Mouse (Mus musculus): ENCODE measurements around the gene Cd247.
A peak's percentile ranks its signal among the peaks of the same experiment; 100 is the strongest.

Cd247 gene

GRCm38 (mm10) chr1:165852131-165852530 lies 63.6 kb downstream of the Cd247 start:
- DNase-seq (ENCODE audit: low spot score in 2 of 2) = no peak

- DNase-seq (ENCODE audit: low spot score in 2 of 2) = no peak
Observed at GRCm38 (mm10) chr1:165853131-165853721, 64.7 kb downstream of the Cd247 start.

- DNase-seq (ENCODE audit: low spot score in 2 of 2) = peak in 1 of 2 experiments; percentile 72
Observed at GRCm38 (mm10) chr1:165853729-165854420, 65.4 kb downstream of the Cd247 start.

GRCm38 (mm10) chr1:165855759-165856545 lies 67.5 kb downstream of the Cd247 start:
- DNase-seq (ENCODE audit: low spot score in 2 of 2) = no peak

GRCm38 (mm10) chr1:165857279-165857678 lies 68.8 kb downstream of the Cd247 start:
- no peak for DNase-seq (ENCODE audit: low spot score in 2 of 2)

- DNase-seq (ENCODE audit: low spot score in 2 of 2) = no peak
Observed at GRCm38 (mm10) chr1:165858356-165858755, 69.9 kb downstream of the Cd247 start.

GRCm38 (mm10) chr1:165860373-165861234 lies 72.1 kb downstream of the Cd247 start:
- DNase-seq (ENCODE audit: low spot score in 2 of 2) = no peak

GRCm38 (mm10) chr1:165861235-165861609 lies 72.7 kb downstream of the Cd247 start:
- DNase-seq (ENCODE audit: low spot score in 2 of 2) = no peak

- DNase-seq (ENCODE audit: low spot score in 2 of 2) = no peak
Observed at GRCm38 (mm10) chr1:165862059-165862458, 73.6 kb downstream of the Cd247 start.

GRCm38 (mm10) chr1:165864864-165865795 lies 76.6 kb downstream of the Cd247 start:
- no peak for DNase-seq (ENCODE audit: low spot score in 2 of 2)

GRCm38 (mm10) chr1:165866630-165867280 lies 78.3 kb downstream of the Cd247 start:
- DNase-seq (ENCODE audit: low spot score in 2 of 2) = no peak

- DNase-seq (ENCODE audit: low spot score in 2 of 2) = no peak
Observed at GRCm38 (mm10) chr1:165868659-165869058, 80.2 kb downstream of the Cd247 start.

GRCm38 (mm10) chr1:165874645-165875044 lies 86.2 kb downstream of the Cd247 start:
- no peak for DNase-seq (ENCODE audit: low spot score in 2 of 2)

GRCm38 (mm10) chr1:165875520-165876284 lies 87.2 kb downstream of the Cd247 start:
- DNase-seq (ENCODE audit: low spot score in 2 of 2) = no peak

- DNase-seq (ENCODE audit: low spot score in 2 of 2) = no peak
Observed at GRCm38 (mm10) chr1:165878751-165879150, 90.3 kb downstream of the Cd247 start.

- no peak for DNase-seq (ENCODE audit: low spot score in 2 of 2)
Observed at GRCm38 (mm10) chr1:165882146-165882900, 93.8 kb downstream of the Cd247 start.

GRCm38 (mm10) chr1:165891686-165892085 lies 103.2 kb downstream of the Cd247 start:
- no peak for DNase-seq (ENCODE audit: low spot score in 2 of 2)

GRCm38 (mm10) chr1:165903596-165903995 lies 115.1 kb downstream of the Cd247 start:
- no peak for DNase-seq (ENCODE audit: low spot score in 2 of 2)

GRCm38 (mm10) chr1:165908153-165908552 lies 119.7 kb downstream of the Cd247 start:
- no peak for DNase-seq (ENCODE audit: low spot score in 2 of 2)
